Mouse (Mus musculus): ENCODE measurements at regions not wholly inside any gene's neighbourhood (a gene's known extent, or its start where the extent isn't known, plus 50 kb on each side); places are given as distances from the start of the nearest gene placed in this dataset.

- TF ChIP-seq EP300 (IDR thresholded peaks at IDR 0.05; ENCODE audit: insufficient read depth, low read depth, low read length): no peak
- TF ChIP-seq POLR2A (IDR thresholded peaks at IDR 0.05; ENCODE audit: insufficient read depth, low read length): no peak
- TF ChIP-seq CTCF (IDR thresholded peaks at IDR 0.05; ENCODE audit: low read depth, low read length): no peak
- H3K9ac ChIP-seq (ENCODE audit: low read depth, poor library complexity, severe bottlenecking): no peak overlapping the region
- no peak overlapping the region for H3K27ac ChIP-seq (ENCODE audit: insufficient read depth, low read length)
- H3K9me3 ChIP-seq (replicated peaks; ENCODE audit: control insufficient read depth, insufficient read depth, low read length, poor library complexity, severe bottlenecking): no peaks in the 10 kb centered on the region
- no peaks in the 10 kb centered on the region for H3K36me3 ChIP-seq (ENCODE audit: control insufficient read depth, insufficient read depth, low read length, poor library complexity, severe bottlenecking)
- H3K27me3 ChIP-seq (ENCODE audit: control insufficient read depth, insufficient read depth, low read length, poor library complexity, severe bottlenecking): no peaks in the 10 kb centered on the region
- no peak overlapping the region for H3K4me3 ChIP-seq (ENCODE audit: low read depth, low read length)
- no peaks in the 10 kb centered on the region for H3K4me1 ChIP-seq (ENCODE audit: control insufficient read depth, insufficient read depth, low read length)
Measured at GRCm38 (mm10) chr7:128854690-128855343, 110.1 kb downstream of the Sec23ip start.

GRCm38 (mm10) chr7:128860141-128860540, 115.4 kb downstream of the Sec23ip start:
- no peak overlapping the region for H3K27ac ChIP-seq (ENCODE audit: insufficient read depth, low read length)

GRCm38 (mm10) chr7:128860709-128861108, 116.0 kb downstream of the Sec23ip start:
- Histone ChIP-seq H3K9ac (ENCODE audit: low read depth, poor library complexity, severe bottlenecking) (no peak overlapping the region), H3K4me3 (ENCODE audit: low read depth, low read length) (no peak overlapping the region), H3K36me3 (ENCODE audit: control insufficient read depth, insufficient read depth, low read length, poor library complexity, severe bottlenecking) (no peaks in the 10 kb centered on the region), H3K4me1 (ENCODE audit: control insufficient read depth, insufficient read depth, low read length) (no peaks in the 10 kb centered on the region), H3K9me3 (replicated peaks; ENCODE audit: control insufficient read depth, insufficient read depth, low read length, poor library complexity, severe bottlenecking) (no peaks in the 10 kb centered on the region), H3K27ac (ENCODE audit: insufficient read depth, low read length) (no peak overlapping the region), H3K27me3 (ENCODE audit: control insufficient read depth, insufficient read depth, low read length, poor library complexity, severe bottlenecking) (0 out of 2 replicates have a peak, but pooled peaks cover 1% of the 10 kb centered on the region)
- no peak for TF ChIP-seq EP300 (IDR thresholded peaks at IDR 0.05; ENCODE audit: insufficient read depth, low read depth, low read length)

More at GRCm38 (mm10) chr7:128860141-128860540, 115.4 kb downstream of the Sec23ip start:
- no peaks in the 10 kb centered on the region for H3K36me3 ChIP-seq (ENCODE audit: control insufficient read depth, insufficient read depth, low read length, poor library complexity, severe bottlenecking)
- H3K4me1 ChIP-seq (ENCODE audit: control insufficient read depth, insufficient read depth, low read length): no peaks in the 10 kb centered on the region
- H3K4me3 ChIP-seq (ENCODE audit: low read depth, low read length): no peak overlapping the region
- no peak overlapping the region for H3K9ac ChIP-seq (ENCODE audit: low read depth, poor library complexity, severe bottlenecking)
- no peaks in the 10 kb centered on the region for H3K9me3 ChIP-seq (replicated peaks; ENCODE audit: control insufficient read depth, insufficient read depth, low read length, poor library complexity, severe bottlenecking)
- H3K27me3 ChIP-seq (ENCODE audit: control insufficient read depth, insufficient read depth, low read length, poor library complexity, severe bottlenecking): 0 out of 2 replicates have a peak, but pooled peaks cover 1% of the 10 kb centered on the region
- TF ChIP-seq POLR2A (IDR thresholded peaks at IDR 0.05; ENCODE audit: insufficient read depth, low read length) (no peak), CTCF (IDR thresholded peaks at IDR 0.05; ENCODE audit: low read depth, low read length) (peak; percentile 81), EP300 (IDR thresholded peaks at IDR 0.05; ENCODE audit: insufficient read depth, low read depth, low read length) (no peak)

- Histone ChIP-seq H3K9me3 (replicated peaks; ENCODE audit: control insufficient read depth, insufficient read depth, low read length, poor library complexity, severe bottlenecking) (no peaks in the 10 kb centered on the region), H3K4me3 (ENCODE audit: low read depth, low read length) (no peak overlapping the region), H3K27me3 (ENCODE audit: control insufficient read depth, insufficient read depth, low read length, poor library complexity, severe bottlenecking) (0 out of 2 replicates have a peak, but pooled peaks cover 1% of the 10 kb centered on the region), H3K36me3 (ENCODE audit: control insufficient read depth, insufficient read depth, low read length, poor library complexity, severe bottlenecking) (no peaks in the 10 kb centered on the region), H3K9ac (ENCODE audit: low read depth, poor library complexity, severe bottlenecking) (no peak overlapping the region), H3K27ac (ENCODE audit: insufficient read depth, low read length) (no peak overlapping the region), H3K4me1 (ENCODE audit: control insufficient read depth, insufficient read depth, low read length) (no peaks in the 10 kb centered on the region)
- no peak for TF ChIP-seq POLR2A (IDR thresholded peaks at IDR 0.05; ENCODE audit: insufficient read depth, low read length)
- TF ChIP-seq CTCF (IDR thresholded peaks at IDR 0.05; ENCODE audit: low read depth, low read length): no peak
- TF ChIP-seq EP300 (IDR thresholded peaks at IDR 0.05; ENCODE audit: insufficient read depth, low read depth, low read length): no peak
Measured at GRCm38 (mm10) chr7:128861376-128861775, 116.6 kb downstream of the Sec23ip start.

- Histone ChIP-seq H3K36me3 (ENCODE audit: control insufficient read depth, insufficient read depth, low read length, poor library complexity, severe bottlenecking) (no peaks in the 10 kb centered on the region), H3K9ac (ENCODE audit: low read depth, poor library complexity, severe bottlenecking) (no peak overlapping the region), H3K27me3 (ENCODE audit: control insufficient read depth, insufficient read depth, low read length, poor library complexity, severe bottlenecking) (no peaks in the 10 kb centered on the region), H3K27ac (ENCODE audit: insufficient read depth, low read length) (no peak overlapping the region), H3K9me3 (replicated peaks; ENCODE audit: control insufficient read depth, insufficient read depth, low read length, poor library complexity, severe bottlenecking) (no peaks in the 10 kb centered on the region), H3K4me1 (ENCODE audit: control insufficient read depth, insufficient read depth, low read length) (no peaks in the 10 kb centered on the region), H3K4me3 (ENCODE audit: low read depth, low read length) (no peak overlapping the region)
- no peak for TF ChIP-seq POLR2A (IDR thresholded peaks at IDR 0.05; ENCODE audit: insufficient read depth, low read length)
- TF ChIP-seq EP300 (IDR thresholded peaks at IDR 0.05; ENCODE audit: insufficient read depth, low read depth, low read length): no peak
- TF ChIP-seq CTCF (IDR thresholded peaks at IDR 0.05; ENCODE audit: low read depth, low read length): no peak
Measured at GRCm38 (mm10) chr7:128868799-128869198, 124.1 kb downstream of the Sec23ip start.

- Histone ChIP-seq H3K9ac (ENCODE audit: low read depth, poor library complexity, severe bottlenecking) (no peak overlapping the region), H3K27me3 (ENCODE audit: control insufficient read depth, insufficient read depth, low read length, poor library complexity, severe bottlenecking) (no peaks in the 10 kb centered on the region), H3K36me3 (ENCODE audit: control insufficient read depth, insufficient read depth, low read length, poor library complexity, severe bottlenecking) (no peaks in the 10 kb centered on the region), H3K4me3 (ENCODE audit: low read depth, low read length) (no peak overlapping the region), H3K27ac (ENCODE audit: insufficient read depth, low read length) (no peak overlapping the region), H3K9me3 (replicated peaks; ENCODE audit: control insufficient read depth, insufficient read depth, low read length, poor library complexity, severe bottlenecking) (no peaks in the 10 kb centered on the region), H3K4me1 (ENCODE audit: control insufficient read depth, insufficient read depth, low read length) (no peaks in the 10 kb centered on the region)
- TF ChIP-seq CTCF (IDR thresholded peaks at IDR 0.05; ENCODE audit: low read depth, low read length) (no peak), EP300 (IDR thresholded peaks at IDR 0.05; ENCODE audit: insufficient read depth, low read depth, low read length) (no peak)
Measured at GRCm38 (mm10) chr7:128884015-128884414, 139.3 kb downstream of the Sec23ip start.
